Mouse (Mus musculus) cerebellum, adult 18-20 months (tissue): ENCODE measurements around the gene Slc34a3.
A peak's percentile ranks its signal among the peaks of the same experiment; 100 is the strongest.
"Not testable (repeated sequence)": the region's sequence is repeated elsewhere in the genome, so short reads cannot be mapped to it uniquely, and the experiment has no call there.

Source experiments
- DNase-seq, 2 experiments: peaks; one replicate each; pipeline ENCODE4 v3.0.0; 2021

Gene Slc34a3

DNA sequence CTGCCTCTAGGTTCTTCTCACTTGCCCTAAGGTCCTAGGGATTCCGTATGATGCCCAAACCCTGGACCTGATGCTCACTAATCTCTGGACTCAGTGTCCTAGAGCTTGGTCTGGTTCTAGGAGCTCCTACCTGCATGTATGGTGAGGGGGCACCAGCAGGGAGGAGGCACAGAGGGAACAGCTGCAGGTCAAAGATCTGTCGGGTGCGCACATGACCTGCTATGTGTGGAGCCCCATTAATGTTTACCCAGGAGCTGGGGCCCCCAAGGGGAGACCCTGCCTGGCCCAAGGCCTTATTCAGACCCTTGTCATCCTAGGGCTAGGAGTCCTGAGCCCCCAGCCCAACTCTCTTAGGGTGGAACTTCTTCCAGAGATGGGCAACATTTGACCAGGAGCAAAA lies at the start of gene Slc34a3:
Gene Slc34a3, minus strand, starts transcription at position 315 of the 400 bp plus-strand sequence.
- no peak for DNase-seq

DNA sequence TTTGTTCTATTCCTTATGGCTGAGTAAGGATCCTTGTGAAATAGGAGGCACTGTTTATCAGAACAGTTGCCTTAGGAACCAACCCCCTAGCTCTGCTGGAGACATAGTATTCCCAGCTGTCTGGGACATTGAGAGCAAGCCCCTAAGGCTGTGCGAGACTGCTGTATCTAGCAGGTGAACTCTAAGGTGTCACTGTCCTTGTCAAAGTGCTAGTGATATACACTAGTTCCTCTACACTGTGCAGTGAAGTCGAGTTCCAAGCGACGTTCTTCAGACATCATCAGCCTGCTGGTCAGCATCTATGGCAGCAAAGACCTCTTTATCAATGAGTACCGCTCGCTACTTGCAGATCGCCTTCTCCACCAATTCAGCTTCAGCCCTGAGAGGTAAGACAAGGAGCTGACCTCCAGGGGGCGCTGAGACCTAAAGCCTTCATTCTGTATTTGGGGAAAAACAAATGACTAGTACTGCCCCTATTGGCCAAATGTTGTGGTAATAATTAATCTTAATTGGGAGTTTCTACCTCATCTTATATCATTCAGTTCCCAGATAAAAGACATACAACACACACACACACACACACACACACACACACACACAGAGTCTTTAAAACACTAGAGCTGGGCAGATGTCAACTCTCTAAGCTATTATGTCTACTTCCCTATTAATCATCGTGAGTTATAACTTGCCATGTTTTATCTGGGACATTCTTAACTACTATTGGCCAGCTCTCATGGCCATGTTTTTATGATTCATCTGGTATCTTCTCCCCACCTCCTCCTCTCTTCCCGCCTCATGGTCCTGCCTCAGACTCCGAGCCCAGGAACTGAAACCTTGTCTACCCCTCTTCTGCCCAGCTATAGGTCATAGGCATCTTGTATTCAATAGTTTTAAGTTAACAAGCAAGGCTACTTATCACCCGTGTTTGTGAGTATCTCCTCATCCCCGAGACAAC lies 45.0 kb upstream of the Slc34a3 start:
- DNase-seq, result peak; percentile 87 to 89

DNA sequence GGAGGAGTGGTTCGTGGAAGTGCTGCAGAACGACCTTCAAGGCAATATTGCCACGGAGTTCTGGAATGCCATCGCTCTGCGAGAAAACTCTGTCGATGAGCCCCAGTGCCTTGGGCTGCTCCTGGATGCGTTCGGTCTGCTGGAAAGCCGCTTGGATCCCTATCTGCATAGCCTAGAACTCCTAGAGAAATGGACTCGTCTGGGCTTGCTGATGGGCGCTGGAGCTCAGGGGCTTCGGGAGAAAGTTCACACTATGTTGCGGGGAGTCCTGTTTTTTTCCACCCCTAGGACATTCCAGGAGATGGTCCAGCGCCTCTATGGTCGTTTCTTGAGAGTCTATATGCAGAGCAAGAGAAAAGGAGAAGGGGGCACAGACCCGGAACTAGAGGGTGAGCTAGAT lies 38.8 kb upstream of the Slc34a3 start:
- no peak for DNase-seq

DNA sequence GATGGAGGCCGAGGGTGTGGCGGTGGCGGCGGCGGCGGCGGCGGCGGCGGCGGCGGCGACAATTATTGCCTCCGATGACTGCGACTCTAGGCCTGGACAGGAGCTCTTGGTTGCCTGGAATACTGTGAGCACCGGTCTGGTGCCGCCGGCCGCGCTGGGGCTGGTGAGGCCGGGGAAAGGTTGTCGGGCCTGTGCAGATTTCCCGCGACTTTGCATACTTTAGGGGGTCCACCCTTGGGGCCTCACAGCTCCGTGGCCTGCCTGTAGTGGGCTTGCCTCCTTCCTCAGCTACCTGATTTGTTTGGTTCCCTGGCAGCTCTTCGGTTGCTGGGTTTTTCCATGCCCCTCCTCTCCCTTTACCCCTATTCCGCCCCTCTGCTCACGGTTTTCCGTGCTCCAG lies 38.4 kb upstream of the Slc34a3 start:
- no peak for DNase-seq

DNA sequence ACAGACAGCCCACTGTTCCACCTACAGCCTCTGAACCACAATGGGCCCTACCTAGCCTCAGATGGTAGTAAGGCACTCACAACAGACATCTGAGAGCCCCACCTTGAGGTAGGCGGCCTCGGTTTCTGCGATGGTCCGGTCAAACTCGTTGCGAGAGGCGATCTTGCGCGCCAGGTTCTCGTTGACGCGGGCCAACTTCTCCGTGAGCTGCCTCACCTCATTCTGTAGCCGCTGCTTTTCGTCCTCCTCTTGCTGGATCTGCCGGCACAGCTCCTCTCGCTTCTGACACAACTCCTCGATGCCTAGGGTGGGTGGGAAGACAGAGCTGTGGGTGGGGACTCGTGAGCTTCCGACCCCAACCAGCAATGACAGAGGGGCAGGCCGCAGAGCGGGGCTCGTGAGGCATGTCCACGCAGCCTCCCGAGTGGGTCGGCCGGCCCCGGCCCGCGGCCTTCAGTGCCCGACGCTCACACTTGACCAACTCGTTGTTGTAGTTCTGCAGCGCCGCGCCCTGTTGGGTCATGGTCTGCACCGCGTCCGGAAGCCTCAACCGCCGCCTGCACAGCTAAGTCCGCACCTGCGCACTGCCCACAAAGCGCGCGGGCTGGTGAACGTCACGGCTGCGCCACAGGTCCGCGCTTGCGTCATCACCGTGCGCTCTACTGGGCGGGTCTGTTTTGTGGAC lies 37.8 kb upstream of the Slc34a3 start, which contains the start of the genes Ssna1 and Anapc2:
Gene Ssna1, minus strand, starts transcription at position 612 of the 685 bp plus-strand sequence.
Gene Anapc2, plus strand, starts transcription at position 652 of the 685 bp plus-strand sequence.
- DNase-seq, result peak; percentile 94 to 99

DNA sequence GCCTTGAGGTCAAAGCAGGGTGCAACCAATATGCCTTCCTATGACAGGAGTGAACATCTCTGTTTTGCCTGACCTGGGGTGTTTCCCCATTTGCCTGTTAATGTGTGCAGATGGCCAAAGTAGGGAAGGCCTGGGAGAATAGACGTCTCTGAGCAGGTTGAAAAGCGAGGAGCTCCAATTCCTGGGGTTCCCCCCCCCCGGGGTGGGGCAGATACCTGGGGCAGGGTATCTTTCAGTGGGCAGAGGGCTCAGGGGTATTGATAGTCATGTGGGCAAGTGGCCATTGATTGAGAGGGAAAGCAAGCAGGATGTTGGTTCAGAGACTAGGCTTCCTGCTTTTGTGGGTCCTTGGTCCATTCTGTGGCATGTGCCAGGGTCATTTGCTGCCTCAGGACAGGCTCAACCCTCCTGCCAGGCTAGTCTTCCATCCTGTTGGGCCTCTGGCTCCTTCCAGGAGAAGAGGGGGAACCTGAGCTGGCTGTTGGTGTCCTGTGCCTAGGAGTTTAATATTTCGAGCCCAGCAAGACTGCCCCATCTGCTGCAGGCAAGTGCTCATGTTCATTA lies 33.7 kb upstream of the Slc34a3 start:
- DNase-seq, result peak in 1 of 2 experiments; percentile 27

DNA sequence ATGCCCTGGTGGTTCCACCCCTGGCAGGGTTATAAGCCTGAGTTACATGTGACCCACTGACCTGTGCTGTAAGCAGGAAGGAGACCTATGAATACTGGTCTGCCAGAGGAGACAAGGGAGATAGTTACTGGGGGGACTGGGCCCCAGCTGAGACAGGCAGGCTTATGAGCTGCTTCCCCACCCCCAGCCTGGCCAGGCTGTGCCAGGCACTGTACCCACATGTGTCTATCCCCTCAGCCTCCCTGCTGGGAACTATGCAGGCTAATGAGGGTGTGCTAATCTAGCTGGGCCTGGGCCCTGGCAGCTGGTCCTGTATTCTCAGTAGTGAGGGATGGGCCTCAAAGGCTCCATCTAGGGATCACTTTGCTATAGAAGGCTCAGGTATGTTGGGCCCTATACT lies 33.1 kb upstream of the Slc34a3 start:
- DNase-seq, result peak; percentile 42 to 56

DNA sequence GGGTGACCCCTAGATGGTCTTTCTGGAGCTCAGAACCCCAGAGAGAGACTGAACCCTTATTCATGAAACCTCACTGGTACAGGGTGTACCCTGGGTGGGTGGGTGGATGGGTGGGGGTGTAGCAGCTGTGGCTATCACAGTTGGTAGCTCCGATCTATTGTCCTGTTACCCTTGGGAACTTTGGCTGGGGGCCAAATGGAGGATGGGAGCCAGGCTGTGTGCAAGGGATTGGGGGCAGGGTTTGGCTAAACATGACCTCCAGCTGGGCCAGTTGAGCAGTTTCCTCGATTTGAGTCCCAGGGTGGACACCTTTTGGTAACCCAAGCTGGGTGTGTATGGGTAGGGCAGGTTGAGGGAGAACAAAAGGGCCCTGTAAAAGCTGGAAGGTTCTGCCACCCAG lies 32.6 kb upstream of the Slc34a3 start:
- DNase-seq, result peak; percentile 72 to 79

DNA sequence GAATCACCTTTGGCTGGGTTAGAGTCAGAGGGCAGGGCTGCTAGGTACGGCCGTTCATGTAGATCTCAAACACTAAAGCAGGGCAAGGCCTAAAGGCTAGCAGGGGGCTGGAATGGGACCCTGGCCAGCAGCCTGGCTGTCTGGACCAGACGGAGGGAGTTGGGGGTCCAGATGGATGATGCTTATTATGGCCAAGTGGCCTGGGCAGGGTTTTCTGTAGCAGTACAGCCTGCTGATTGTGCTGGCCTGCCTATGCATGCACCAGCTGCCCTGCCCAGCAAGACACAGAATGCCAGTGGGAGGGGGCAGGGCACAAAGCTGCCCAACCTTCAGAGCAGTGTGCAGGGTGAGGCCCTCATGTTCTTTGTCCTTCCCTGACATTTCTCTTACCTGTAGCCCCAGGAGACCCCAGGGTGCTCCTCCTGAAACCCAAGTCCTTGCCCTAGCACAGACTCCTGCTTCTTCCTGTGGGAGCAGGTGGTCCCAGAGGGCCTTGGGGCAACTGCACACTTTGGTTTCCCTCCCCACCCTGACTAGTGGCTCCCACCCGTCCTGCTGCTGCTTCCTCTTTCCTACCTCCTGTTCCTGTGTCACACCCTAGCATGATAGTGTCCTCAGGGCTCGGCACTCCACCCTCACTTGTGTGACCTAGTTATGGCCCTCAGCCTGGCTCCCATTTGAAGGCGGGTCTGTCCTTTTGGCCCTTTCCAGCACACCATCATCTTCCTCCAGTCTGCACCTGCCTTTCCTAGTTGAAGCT lies 31.9 kb upstream of the Slc34a3 start:
- peak; percentile 95 for DNase-seq

DNA sequence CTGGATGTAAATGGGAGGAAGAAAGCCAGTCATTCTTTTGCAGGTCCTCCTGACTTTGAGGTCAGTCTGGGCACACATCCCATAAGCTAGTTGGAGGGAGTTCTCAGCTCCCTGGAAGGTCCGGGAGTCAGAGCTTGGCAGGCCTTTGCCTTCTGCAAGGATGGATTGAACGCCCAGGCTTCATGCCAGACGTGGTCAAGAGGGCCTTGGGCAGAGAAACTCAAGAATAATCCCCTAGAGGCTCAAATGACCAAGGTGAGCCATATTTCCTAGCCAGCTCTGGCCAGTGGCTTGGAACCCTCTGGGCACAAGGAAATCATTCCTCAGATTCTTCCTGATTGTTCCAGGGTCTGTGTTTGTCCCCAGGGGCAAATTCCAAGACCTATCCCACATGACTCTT lies 30.7 kb upstream of the Slc34a3 start:
- DNase-seq, result peak; percentile 86 to 91

DNA sequence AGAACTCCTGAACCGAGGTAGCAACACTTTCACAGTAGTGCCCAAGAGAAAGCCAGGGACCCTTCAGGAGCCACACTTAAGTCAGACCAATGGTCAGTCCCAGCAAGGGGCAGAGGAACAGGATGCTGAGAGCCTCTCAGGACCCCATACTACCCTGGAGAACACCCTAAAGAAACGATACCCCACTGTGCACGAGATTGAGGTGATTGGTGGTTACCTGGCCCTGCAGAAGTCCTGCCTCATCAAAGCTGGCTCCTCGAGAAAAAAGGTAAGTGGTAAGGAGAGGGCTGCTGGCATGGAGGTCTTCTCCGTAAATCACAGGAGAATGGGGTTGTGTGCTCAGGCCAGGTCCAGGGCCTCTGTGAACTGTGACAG lies 30.1 kb upstream of the Slc34a3 start:
- no peak for DNase-seq

DNA sequence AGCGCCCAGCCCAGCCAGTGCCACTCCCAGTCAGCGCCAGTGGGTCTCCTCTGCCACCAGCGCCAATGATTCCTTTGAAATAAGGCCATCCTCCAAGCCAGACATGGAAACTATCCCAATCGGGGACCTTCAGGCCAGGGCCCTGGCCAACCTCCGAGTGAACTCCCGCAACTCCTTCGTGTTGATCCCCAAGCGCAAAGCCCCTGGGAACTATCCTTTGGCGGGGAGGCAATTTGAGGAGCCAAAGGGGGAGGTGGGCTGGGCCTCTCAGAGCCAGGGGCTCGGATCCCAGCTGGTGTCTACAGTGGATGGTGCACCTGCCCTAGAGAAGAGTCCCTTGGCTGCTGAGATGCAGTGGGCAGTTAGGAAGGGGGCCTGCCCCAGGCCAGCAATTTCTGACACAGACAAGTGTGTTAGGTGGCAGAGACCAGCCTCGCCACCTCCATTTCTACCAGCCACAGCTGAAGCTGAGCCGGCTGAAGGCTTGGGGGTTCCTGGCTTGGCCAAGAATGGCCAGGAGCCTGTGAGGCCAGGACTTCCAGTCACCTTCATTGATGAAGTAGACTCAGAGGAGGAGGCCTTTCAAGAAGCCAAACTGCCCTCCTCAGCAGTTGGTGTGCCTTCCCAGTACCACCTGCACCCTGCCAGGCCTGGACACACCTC lies 29.6 kb upstream of the Slc34a3 start:
- DNase-seq, result peak; percentile 43 to 47

DNA sequence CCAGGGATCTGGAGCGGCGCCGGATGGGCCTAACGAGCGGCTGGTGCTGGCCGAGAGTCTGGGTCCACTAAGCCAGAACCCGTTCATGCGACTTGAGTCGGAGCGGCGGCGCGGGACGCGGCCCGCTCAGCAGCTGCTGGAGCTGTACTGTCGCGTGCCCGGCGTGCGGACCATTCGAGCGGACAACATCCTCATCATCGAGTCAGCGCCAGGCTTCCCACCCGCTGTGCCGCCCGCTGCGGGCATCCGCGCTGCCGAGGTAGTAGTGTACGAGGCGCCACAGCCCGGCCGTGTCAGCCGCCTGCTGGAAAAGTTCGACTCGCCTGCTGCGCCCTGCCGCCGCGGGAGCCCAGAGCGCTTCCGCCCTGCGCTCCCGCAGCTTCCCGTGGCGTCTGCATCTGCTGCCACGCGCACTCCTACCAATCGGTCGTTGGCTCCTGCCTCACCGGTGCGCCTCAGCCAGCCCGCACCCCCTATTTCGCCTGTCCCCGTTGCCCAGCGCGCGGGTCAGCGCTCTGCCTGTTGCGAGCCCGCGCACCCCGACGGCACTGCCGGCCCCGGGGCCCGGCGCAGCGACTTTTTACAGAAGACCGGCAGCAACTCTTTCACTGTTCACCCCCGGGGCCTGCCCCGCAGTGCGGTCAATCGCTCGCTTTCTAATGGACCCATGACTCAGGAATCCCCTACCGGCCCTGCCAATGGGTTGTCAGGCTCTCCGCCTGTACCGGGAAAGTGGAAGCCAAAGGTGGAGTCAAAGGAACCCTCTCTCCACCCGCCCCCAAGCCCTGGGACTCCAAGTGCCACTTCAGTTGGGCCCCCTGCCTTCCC lies 28.8 kb upstream of the Slc34a3 start:
- peak; percentile 71 to 82 for DNase-seq

DNA sequence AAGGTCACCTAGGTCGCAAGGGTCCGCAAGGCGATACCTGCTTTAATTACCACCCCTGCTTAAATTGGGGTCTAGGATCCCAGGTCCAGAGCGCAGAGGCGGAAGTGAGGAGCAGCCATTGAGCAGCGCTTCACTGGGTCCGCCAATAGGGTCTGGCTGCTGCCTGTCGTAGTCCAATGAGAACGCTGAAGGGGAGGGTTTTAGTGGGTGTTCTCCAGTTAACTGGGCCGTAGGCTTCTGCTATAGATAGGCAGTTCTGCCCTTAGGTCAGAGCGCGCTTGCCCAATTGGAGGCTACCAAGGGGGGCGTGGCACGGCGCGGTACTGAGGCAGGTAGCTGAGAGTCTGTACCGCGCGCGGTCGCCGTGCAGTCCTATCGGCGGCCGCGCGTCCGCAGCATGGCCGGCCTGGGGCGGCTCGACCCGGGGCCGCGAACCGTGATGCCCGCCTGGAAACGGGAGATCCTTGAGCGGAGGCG lies 28.2 kb upstream of the Slc34a3 start, which contains the start of gene Tprn:
Gene Tprn, plus strand, starts transcription at position 328 of the 477 bp plus-strand sequence.
- DNase-seq, result peak; percentile 97 to 99

DNA sequence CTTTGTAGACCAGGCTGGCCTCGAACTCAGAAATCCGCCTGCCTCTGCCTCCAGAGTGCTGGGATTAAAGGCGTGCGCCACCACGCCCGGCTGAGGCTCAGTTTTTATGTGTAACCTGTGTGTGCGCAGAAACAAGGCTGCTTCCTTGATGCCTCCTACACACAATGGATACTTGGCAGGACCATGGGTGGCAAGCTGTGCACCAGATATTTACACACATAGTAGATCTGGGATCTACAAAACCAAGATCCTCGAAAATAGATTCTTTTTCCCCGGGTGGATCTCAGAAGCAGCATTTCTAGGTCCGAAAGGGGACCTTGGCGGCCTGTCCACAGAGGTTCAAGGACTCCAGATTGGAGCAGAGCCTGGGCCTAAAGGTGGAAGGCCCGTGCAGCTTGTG lies 27.7 kb upstream of the Slc34a3 start:
- no peak for DNase-seq

DNA sequence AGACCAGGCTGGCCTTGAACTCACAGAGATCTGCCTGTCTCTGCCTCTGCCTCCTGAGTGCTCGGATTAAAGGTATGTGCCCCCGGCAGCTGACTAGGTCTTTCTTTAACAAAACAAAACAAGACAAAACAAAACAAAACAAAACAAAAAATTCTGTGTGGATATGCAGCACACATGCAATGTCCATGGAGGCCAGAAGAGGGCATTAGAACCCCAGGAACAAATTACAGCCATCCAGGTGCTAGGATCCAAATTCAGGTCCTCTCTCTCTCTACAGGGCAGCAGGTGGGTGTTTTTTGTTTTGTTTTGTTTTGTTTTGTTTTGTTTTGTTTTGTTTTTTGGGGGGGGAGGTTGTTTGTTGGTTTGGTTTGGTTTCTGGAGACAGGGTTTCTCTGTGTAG lies 24.7 kb upstream of the Slc34a3 start:
- DNase-seq, result no peak

DNA sequence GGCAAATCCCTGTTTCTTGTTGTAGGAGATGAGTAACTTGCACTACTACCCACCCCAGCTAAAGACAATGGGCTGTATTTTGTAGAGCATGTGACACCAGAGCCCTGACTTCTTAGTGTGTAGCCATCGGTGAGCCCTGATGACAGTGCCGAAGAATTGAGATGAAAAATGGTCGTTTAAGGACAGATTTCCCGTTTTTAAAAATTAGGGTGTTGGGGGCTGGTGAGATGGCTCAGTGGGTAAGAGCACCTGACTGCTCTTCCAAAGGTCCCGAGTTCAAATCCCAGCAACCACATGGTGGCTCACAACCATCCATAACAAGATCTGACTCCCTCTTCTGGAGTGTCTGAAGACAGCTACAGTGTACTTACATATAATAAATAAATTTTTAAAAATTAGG lies 23.1 kb upstream of the Slc34a3 start:
- not testable (repeated sequence) for DNase-seq

DNA sequence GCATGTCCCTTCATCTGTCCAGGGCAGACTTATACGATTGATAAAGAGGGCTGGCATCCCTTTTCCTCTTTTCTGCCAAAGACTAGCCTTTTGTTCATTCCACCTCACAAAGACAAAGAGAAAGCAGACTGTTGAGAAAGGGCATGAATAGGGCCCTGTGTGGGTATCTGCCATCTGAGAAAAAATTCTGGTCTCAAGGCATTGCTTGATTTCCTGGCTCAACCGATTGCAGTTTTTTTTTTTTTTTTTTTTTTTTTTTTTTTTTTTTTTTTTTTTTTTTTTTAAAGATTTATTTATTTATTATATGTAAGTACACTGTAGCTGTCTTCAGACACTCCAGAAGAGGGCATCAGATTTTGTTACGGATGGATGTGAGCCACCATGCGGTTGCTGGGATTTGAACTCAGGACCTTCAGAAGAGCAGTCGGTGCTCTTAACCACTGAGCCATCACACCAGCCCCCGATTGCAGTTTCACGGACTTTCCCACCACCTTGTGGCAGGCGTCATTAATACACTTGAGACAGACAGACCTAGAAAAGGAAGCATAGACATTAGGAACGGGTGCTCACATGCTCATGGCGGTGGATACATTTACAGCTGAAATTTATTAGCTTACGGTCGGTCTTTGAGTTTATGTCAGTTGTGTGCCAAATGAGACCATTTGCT lies 22.4 kb upstream of the Slc34a3 start:
- peak; percentile 56 to 64 for DNase-seq

DNA sequence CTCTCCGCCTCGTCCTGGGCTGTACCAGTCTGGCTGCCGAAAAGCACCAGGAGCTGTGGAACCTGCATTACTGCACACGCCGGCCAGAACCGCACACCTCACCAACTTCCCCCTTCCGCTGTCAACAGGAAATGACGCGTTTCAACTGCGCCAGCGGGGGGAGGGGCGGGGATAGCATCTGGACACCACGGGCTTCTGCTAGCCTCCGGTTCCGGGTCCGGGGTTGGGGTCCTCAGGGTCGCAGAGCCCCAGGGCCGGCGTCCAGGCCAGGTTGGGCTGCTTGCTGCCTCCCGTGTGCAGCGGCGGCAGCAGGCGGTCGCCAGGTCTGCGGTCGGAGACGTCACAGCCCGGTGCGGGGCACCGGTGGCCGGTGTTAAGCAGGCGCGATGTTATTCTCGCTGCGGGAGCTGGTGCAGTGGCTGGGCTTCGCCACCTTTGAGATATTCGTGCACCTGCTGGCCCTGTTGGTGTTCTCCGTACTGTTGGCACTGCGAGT lies 21.2 kb upstream of the Slc34a3 start, which contains the start of gene Tmem203:
Gene Tmem203, plus strand, starts transcription at position 156 of the 496 bp plus-strand sequence.
- peak; percentile 86 to 89 for DNase-seq

DNA sequence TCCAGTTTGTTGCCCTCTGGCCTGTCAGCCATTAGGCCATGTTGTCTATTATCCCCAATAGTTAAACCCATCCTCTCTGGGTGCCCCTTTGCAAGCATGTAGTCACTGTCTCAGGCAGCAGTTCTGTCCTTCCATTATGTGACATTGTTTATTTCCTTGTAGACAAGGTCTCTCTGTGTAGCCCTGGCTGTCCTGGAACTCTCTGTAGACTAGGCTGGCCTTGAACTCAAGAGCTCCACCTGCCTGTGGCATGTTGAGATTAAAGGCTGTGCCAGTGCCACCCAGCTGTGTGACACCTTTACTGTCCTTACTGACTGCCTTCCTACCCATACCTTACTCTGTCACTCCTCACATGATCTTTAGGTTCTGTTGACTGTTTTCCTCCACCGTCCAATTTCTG lies 18.2 kb upstream of the Slc34a3 start:
- no peak for DNase-seq
